Mouse (Mus musculus) stomach, embryonic 15.5 days (tissue): Measurements from ENCODE around the gene Irf2bp2. TPM values are rescaled to one million over a fixed set of nuclear protein-coding genes. Genes with fewer than 3 reads are reported as not detected.

ENCODE experiments used
- ATAC-seq: fragments of 200-750 bp; cut with Nextera tagmentation; 2 replicates; pipeline ENCODE4 v1.8.0; 2017; ENCODE audit warnings: low read depth, moderate number of reproducible peaks, moderate TSS enrichment; ENCODE audit not compliant: insufficient read depth, low FRiP score
- H3K27ac ChIP-seq: fragments of 300-500 bp; sonication (generic); 2 replicates; pipeline ENCODE4 v1.5.1; 2015; ENCODE audit warnings: mild to moderate bottlenecking, inconsistent platforms
- H3K27me3 ChIP-seq: fragments of 300-500 bp; sonication (generic); replicated peaks from 2 replicates; pipeline ENCODE4 v1.6.1; 2015; ENCODE audit warnings: inconsistent platforms
- H3K36me3 ChIP-seq: fragments of 300-500 bp; sonication (generic); 2 replicates; pipeline ENCODE4 v1.6.1; 2015; ENCODE audit warnings: inconsistent platforms
- H3K4me1 ChIP-seq: fragments of 300-500 bp; sonication (generic); 2 replicates; pipeline ENCODE4 v1.6.1; 2015; ENCODE audit warnings: inconsistent platforms
- H3K4me2 ChIP-seq: fragments of 300-500 bp; sonication (generic); 2 replicates; pipeline ENCODE4 v1.6.1; 2015; ENCODE audit warnings: mild to moderate bottlenecking, inconsistent platforms
- H3K4me3 ChIP-seq: fragments of 300-500 bp; sonication (generic); replicated peaks from 2 replicates; pipeline ENCODE4 v1.5.1; 2015; ENCODE audit warnings: inconsistent platforms
- H3K9ac ChIP-seq: fragments of 300-500 bp; sonication (generic); 2 replicates; pipeline ENCODE4 v1.6.1; 2015; ENCODE audit warnings: inconsistent platforms
- H3K9me3 ChIP-seq: fragments of 300-500 bp; sonication (generic); 2 replicates; pipeline ENCODE4 v1.6.1; 2016; ENCODE audit warnings: inconsistent platforms
- WGBS: fragments of 180-500 bp; shearing (Covaris S2); methylation state at CpG from one replicate; pipeline ENCODE4 v1.1.7; 2015; 5-methylcytosine and 5-hydroxymethylcytosine counted together
- polyA plus RNA-seq: library from polyadenylated mRNA; unstranded; fragments of >200 nt; fragmentation: Nextera tagmentation; extraction: Ambion mirVana; gene quantifications from 2 replicates; pipeline ENCODE4 v1.2.1, GENCODE M21; 2015

Irf2bp2 gene
- 12.5 and 13.4 TPM in 2 replicates for polyA plus RNA-seq

GRCm38 (mm10) chr8:126593889-126594480, at the start of gene Irf2bp2:
Gene Irf2bp2 (minus strand): TSS chr8:126593986.
- Histone ChIP-seq H3K9me3 (no peaks in the 10 kb centered on the region), H3K27me3 (no peaks in the 10 kb centered on the region), H3K36me3 (no peaks in the 10 kb centered on the region), H3K4me2 (peak within 1 kb of the TSS; percentile 90), H3K27ac (peak within 1 kb of the TSS; percentile 97), H3K9ac (peak within 1 kb of the TSS; percentile 91), H3K4me1 (peaks cover 35% of the 10 kb centered on the region), H3K4me3 (peak within 1 kb of the TSS; percentile 73)
- under 1% methylated on average over 49 of the region's 56 CpGs for WGBS
- ATAC-seq = peak; percentile 61

DNA sequence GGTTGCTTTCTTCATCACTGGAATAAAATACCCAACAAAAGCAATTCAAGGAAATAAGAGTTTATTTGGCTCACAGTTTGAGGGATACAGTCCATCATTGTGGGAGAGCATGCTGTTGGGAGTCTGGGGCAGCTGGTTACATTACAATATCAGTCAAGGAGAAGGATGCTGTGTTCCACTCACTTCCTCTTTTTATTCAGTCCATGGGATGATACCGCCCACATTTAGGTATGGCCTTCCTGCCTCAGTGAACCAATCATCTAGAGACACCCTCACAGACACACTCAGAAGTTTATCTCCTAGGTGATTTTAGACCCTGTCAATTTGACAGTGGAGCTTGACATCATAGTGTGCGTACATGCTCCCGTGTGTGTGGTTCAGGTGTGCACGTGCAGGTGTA, 48.9 kb upstream of the Irf2bp2 start:
- WGBS = 97% methylated on average over 4 of the region's 4 CpGs
- no peaks in the 10 kb centered on the region; the same call in 1 of the 2 replicates for H3K4me1 ChIP-seq
- H3K4me3 ChIP-seq = no peak overlapping the region
- ATAC-seq = no peak
- H3K27ac ChIP-seq = no peak overlapping the region
- no peaks in the 10 kb centered on the region for H3K9me3 ChIP-seq
- H3K4me2 ChIP-seq = no peak overlapping the region
- no peak overlapping the region for H3K9ac ChIP-seq
- no peaks in the 10 kb centered on the region for H3K27me3 ChIP-seq
- no peaks in the 10 kb centered on the region for H3K36me3 ChIP-seq

DNA sequence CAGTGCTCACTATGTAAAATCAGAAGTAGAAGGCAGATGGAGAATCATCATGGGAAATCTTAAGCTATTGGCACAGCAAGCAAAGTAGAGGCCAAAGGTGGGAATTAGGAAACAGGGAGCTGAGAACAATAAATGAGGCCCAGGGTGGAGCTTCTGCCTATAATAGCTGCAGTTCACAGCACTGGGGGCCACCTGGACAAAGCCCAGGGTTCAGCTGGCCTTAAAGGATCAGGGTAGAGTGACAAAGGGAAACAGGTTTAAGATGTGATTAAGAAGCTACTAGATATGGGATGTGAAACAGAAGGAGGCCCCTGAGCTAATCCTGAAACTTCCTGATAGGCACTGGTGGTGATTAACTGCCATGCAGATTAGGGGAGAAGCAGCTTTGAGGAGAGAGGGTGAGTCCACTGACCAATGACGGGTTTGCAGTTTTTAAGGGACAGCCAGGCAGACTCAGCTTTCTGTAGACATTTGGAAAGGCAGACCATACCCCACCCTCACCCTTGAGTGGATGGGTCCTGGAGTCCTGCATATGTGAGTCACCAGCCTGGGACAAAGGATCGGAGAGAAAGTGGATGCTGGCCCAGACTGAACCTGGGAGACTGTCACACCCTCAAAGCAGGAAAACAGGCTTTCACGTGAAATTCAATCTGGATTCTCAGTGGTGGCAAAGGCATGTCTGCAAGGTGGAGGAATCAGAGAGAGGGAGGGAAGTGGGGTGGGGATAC, 47.9 kb upstream of the Irf2bp2 start:
- WGBS = 59% methylated on average over 3 of the region's 3 CpGs
- Histone ChIP-seq H3K27ac (0 out of 2 replicates have a peak overlapping the region, but pooled peaks have one; percentile 18), H3K9ac (no peak overlapping the region), H3K27me3 (no peaks in the 10 kb centered on the region), H3K4me3 (no peak overlapping the region), H3K4me2 (no peak overlapping the region), H3K9me3 (no peaks in the 10 kb centered on the region), H3K4me1 (no peaks in the 10 kb centered on the region), H3K36me3 (no peaks in the 10 kb centered on the region)
- no peak for ATAC-seq

GRCm38 (mm10) chr8:126639161-126639560, 45.4 kb upstream of the Irf2bp2 start:
- Histone ChIP-seq H3K9ac (no peak overlapping the region), H3K4me2 (no peak overlapping the region), H3K9me3 (no peaks in the 10 kb centered on the region), H3K27me3 (no peaks in the 10 kb centered on the region), H3K4me3 (no peak overlapping the region), H3K36me3 (no peaks in the 10 kb centered on the region), H3K4me1 (peaks cover 3% of the 10 kb centered on the region; the same call in 1 of the 2 replicates), H3K27ac (no peak overlapping the region)
- 76% methylated on average over 3 of the region's 3 CpGs for WGBS
- no peak for ATAC-seq

GRCm38 (mm10) chr8:126638027-126638426, 44.2 kb upstream of the Irf2bp2 start:
- H3K36me3 ChIP-seq = no peaks in the 10 kb centered on the region
- 68% methylated on average over 8 of the region's 8 CpGs for WGBS
- peaks cover 3% of the 10 kb centered on the region; the same call in 1 of the 2 replicates for H3K4me1 ChIP-seq
- no peak overlapping the region for H3K9ac ChIP-seq
- H3K27ac ChIP-seq = no peak overlapping the region
- H3K4me2 ChIP-seq = no peak overlapping the region
- H3K9me3 ChIP-seq = no peaks in the 10 kb centered on the region
- H3K4me3 ChIP-seq = no peak overlapping the region
- no peak for ATAC-seq
- H3K27me3 ChIP-seq = no peaks in the 10 kb centered on the region

DNA sequence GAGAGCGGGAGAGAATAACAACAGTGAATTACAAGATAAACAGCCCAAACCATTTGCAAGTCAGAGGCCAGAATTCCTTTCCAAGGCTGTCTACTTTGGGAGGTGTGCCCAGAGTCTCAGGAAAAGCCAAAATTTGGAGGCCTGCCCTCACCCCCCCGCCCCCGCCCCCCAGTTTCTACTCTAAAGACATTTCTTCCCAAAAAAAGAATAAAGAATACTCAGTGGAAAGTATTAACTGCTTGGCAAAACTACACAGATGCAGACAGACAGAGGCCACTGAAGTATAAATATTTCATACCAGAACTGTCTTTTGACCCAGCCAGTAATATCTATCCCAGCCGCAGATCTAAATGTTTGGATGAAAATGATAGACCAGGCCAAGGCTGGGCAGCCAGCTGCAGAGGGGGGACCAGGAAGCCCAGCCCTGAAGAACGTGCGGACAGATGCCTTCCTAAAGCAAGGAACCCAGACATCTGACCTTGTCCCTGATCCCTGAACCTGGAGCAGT, 40.8 kb upstream of the Irf2bp2 start:
- H3K9me3 ChIP-seq = no peaks in the 10 kb centered on the region
- WGBS = 36% methylated on average over 6 of the region's 6 CpGs
- H3K4me1 ChIP-seq = peaks cover 3% of the 10 kb centered on the region; the same call in 1 of the 2 replicates
- H3K4me3 ChIP-seq = no peak overlapping the region
- H3K36me3 ChIP-seq = no peaks in the 10 kb centered on the region
- peak; percentile 70 for ATAC-seq
- H3K9ac ChIP-seq = no peak overlapping the region
- no peaks in the 10 kb centered on the region for H3K27me3 ChIP-seq
- no peak overlapping the region for H3K4me2 ChIP-seq
- H3K27ac ChIP-seq = peak overlapping the region; percentile 74

- WGBS = 87% methylated on average over 3 of the region's 3 CpGs
- no peak for ATAC-seq
- H3K4me3 ChIP-seq = no peak overlapping the region
These were observed 34.8 kb upstream of the Irf2bp2 start for GRCm38 (mm10) chr8:126628616-126629015.

GRCm38 (mm10) chr8:126626415-126626814, 32.6 kb upstream of the Irf2bp2 start:
- no peak overlapping the region for H3K9ac ChIP-seq
- no peaks in the 10 kb centered on the region for H3K4me1 ChIP-seq
- no peaks in the 10 kb centered on the region for H3K36me3 ChIP-seq
- no peak for ATAC-seq
- H3K27me3 ChIP-seq = no peaks in the 10 kb centered on the region
- H3K27ac ChIP-seq = no peak overlapping the region
- H3K4me3 ChIP-seq = no peak overlapping the region
- no peaks in the 10 kb centered on the region for H3K9me3 ChIP-seq
- H3K4me2 ChIP-seq = no peak overlapping the region
- 82% methylated on average over 11 of the region's 11 CpGs for WGBS

More at GRCm38 (mm10) chr8:126628616-126629015, 34.8 kb upstream of the Irf2bp2 start:
- Histone ChIP-seq H3K4me1 (no peaks in the 10 kb centered on the region), H3K9me3 (no peaks in the 10 kb centered on the region), H3K4me2 (no peak overlapping the region), H3K27me3 (no peaks in the 10 kb centered on the region), H3K27ac (no peak overlapping the region), H3K9ac (no peak overlapping the region), H3K36me3 (no peaks in the 10 kb centered on the region)

- Histone ChIP-seq H3K27me3 (no peaks in the 10 kb centered on the region), H3K4me2 (no peak overlapping the region), H3K4me1 (no peaks in the 10 kb centered on the region), H3K27ac (no peak overlapping the region), H3K9ac (no peak overlapping the region), H3K9me3 (no peaks in the 10 kb centered on the region), H3K36me3 (no peaks in the 10 kb centered on the region), H3K4me3 (no peak overlapping the region)
- ATAC-seq = no peak
- WGBS = 91% methylated on average over 9 of the region's 9 CpGs
These were observed 28.5 kb upstream of the Irf2bp2 start for GRCm38 (mm10) chr8:126622111-126622795.

- Histone ChIP-seq H3K9ac (no peak overlapping the region), H3K9me3 (no peaks in the 10 kb centered on the region), H3K4me1 (peaks cover 2% of the 10 kb centered on the region; the same call in 1 of the 2 replicates), H3K27me3 (no peaks in the 10 kb centered on the region), H3K27ac (no peak overlapping the region), H3K36me3 (no peaks in the 10 kb centered on the region), H3K4me3 (no peak overlapping the region), H3K4me2 (no peak overlapping the region)
- WGBS = 69% methylated on average over 3 of the region's 3 CpGs
- no peak for ATAC-seq
These were observed 26.9 kb upstream of the Irf2bp2 start for GRCm38 (mm10) chr8:126620721-126621120.

DNA sequence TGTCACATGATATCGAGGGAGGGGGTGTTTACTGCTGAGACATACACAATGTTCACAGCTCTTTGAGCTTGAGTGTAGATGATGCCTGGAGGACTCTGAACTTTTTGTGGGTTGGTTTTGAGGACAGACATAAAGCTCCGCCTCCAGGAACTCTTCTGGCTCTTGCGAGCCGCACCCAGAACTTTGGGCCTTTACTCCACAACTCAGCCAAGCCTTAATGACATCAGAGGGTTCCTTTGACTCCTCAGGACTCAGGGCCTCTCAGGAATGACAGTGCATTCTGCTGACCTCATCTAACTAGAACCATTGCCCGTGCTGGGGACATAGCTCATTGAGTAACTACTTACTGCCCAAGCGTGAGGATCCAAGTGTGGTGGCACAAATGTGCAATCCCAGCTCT, 25.7 kb upstream of the Irf2bp2 start:
- no peaks in the 10 kb centered on the region for H3K27me3 ChIP-seq
- H3K9ac ChIP-seq = no peak overlapping the region
- H3K9me3 ChIP-seq = no peaks in the 10 kb centered on the region
- H3K4me1 ChIP-seq = peaks cover 15% of the 10 kb centered on the region; the same call in 1 of the 2 replicates
- H3K27ac ChIP-seq = no peak overlapping the region
- WGBS = 90% methylated on average over 6 of the region's 6 CpGs
- H3K36me3 ChIP-seq = no peaks in the 10 kb centered on the region
- no peak overlapping the region for H3K4me2 ChIP-seq
- H3K4me3 ChIP-seq = no peak overlapping the region
- no peak for ATAC-seq

- H3K4me2 ChIP-seq = no peak overlapping the region
- 91% methylated on average over 5 of the region's 5 CpGs for WGBS
- no peak overlapping the region for H3K4me3 ChIP-seq
- peaks cover 25% of the 10 kb centered on the region; the same call in 1 of the 2 replicates for H3K4me1 ChIP-seq
- no peaks in the 10 kb centered on the region for H3K27me3 ChIP-seq
- no peak overlapping the region for H3K9ac ChIP-seq
- H3K9me3 ChIP-seq = no peaks in the 10 kb centered on the region
- no peaks in the 10 kb centered on the region for H3K36me3 ChIP-seq
- ATAC-seq = no peak
- H3K27ac ChIP-seq = no peak overlapping the region
These were observed 23.9 kb upstream of the Irf2bp2 start for GRCm38 (mm10) chr8:126617665-126618064.
